Mouse (Mus musculus) stomach, embryonic 14.5 days (tissue): Measurements from ENCODE around the gene Tmigd3. TPM values are rescaled to one million over a fixed set of nuclear protein-coding genes. Genes with fewer than 3 reads are reported as not detected.

Source experiments
- ATAC-seq: fragments of 200-750 bp; cut with Nextera tagmentation; 2 replicates; pipeline ENCODE4 v1.8.0; 2017; ENCODE audit warnings: low read depth, moderate TSS enrichment; ENCODE audit not compliant: insufficient number of reproducible peaks, insufficient read depth, low FRiP score
- H3K27ac ChIP-seq: fragments of 300-500 bp; sonication (generic); 2 replicates; pipeline ENCODE4 v1.5.1; 2014; ENCODE audit warnings: mild to moderate bottlenecking, low read length, moderate library complexity, mixed read lengths
- H3K27me3 ChIP-seq: fragments of 300-500 bp; sonication (generic); 2 replicates; pipeline ENCODE4 v1.6.1; 2014; ENCODE audit warnings: low read length, control low read depth, mixed read lengths; ENCODE audit not compliant: control insufficient read depth, insufficient read depth
- H3K36me3 ChIP-seq: fragments of 300-500 bp; sonication (generic); 2 replicates; pipeline ENCODE4 v1.6.1; 2014; ENCODE audit warnings: mild to moderate bottlenecking, control low read depth, low read length, moderate library complexity, mixed read lengths; ENCODE audit not compliant: control insufficient read depth, insufficient read depth
- H3K4me1 ChIP-seq: fragments of 300-500 bp; sonication (generic); 2 replicates; pipeline ENCODE4 v1.6.1; 2014; ENCODE audit warnings: low read length, control low read depth, mixed read lengths; ENCODE audit not compliant: control insufficient read depth, insufficient read depth
- H3K4me2 ChIP-seq: fragments of 300-500 bp; sonication (generic); replicated peaks from 2 replicates; pipeline ENCODE4 v1.6.1; 2014; ENCODE audit warnings: low read depth, low read length, control low read depth
- H3K4me3 ChIP-seq: fragments of 300-500 bp; sonication (generic); 2 replicates; pipeline ENCODE4 v1.5.1; 2014; ENCODE audit warnings: low read depth, low read length, control low read depth
- H3K9ac ChIP-seq: fragments of 300-500 bp; sonication (generic); replicated peaks from 2 replicates; pipeline ENCODE4 v1.6.1; 2014; ENCODE audit warnings: low read depth, mild to moderate bottlenecking, control low read depth, low read length, moderate library complexity, mixed read lengths
- H3K9me3 ChIP-seq: fragments of 300-500 bp; sonication (generic); 2 replicates; pipeline ENCODE4 v1.6.1; 2016; ENCODE audit warnings: low read depth, low read length, control low read depth; ENCODE audit not compliant: control insufficient read depth
- WGBS: fragments of 180-500 bp; shearing (Covaris S2); extraction: QIAGEN DNeasy Blood & Tissue Kit; methylation state at CpG from one replicate; pipeline ENCODE4 v1.1.7; 2014; 5-methylcytosine and 5-hydroxymethylcytosine counted together
- polyA plus RNA-seq: library from polyadenylated mRNA; unstranded; fragments of >200 nt; fragmentation: Nextera tagmentation; extraction: Ambion mirVana; gene quantifications from 2 replicates; pipeline ENCODE4 v1.2.1, GENCODE M21; 2014

Gene Tmigd3
- polyA plus RNA-seq, 1 experiment from 2014 or later, result not detected

GRCm38 (mm10) chr3:105877919-105878318 lies 7.2 kb downstream of the Tmigd3 start:
- Histone ChIP-seq H3K9me3 (no peaks in the 10 kb centered on the region), H3K36me3 (no peaks in the 10 kb centered on the region), H3K4me2 (no peak overlapping the region), H3K27me3 (no peaks in the 10 kb centered on the region), H3K4me3 (no peak overlapping the region), H3K4me1 (no peaks in the 10 kb centered on the region), H3K9ac (no peak overlapping the region), H3K27ac (no peak overlapping the region)
- no peak for ATAC-seq
- 62% methylated on average over 2 of the region's 2 CpGs for WGBS

GRCm38 (mm10) chr3:105878751-105879150 lies 8.0 kb downstream of the Tmigd3 start:
- no peaks in the 10 kb centered on the region for H3K9me3 ChIP-seq
- no peak overlapping the region for H3K4me2 ChIP-seq
- no peak overlapping the region for H3K9ac ChIP-seq
- H3K4me3 ChIP-seq, result no peak overlapping the region
- no peaks in the 10 kb centered on the region for H3K4me1 ChIP-seq
- H3K27me3 ChIP-seq, result no peaks in the 10 kb centered on the region
- ATAC-seq, result no peak
- H3K27ac ChIP-seq, result no peak overlapping the region
- 85% methylated on average over 8 of the region's 8 CpGs for WGBS
- no peaks in the 10 kb centered on the region for H3K36me3 ChIP-seq

GRCm38 (mm10) chr3:105880419-105880818 lies 9.7 kb downstream of the Tmigd3 start:
- no peak for ATAC-seq
- H3K27me3 ChIP-seq, result no peaks in the 10 kb centered on the region

GRCm38 (mm10) chr3:105882105-105882504 lies 11.4 kb downstream of the Tmigd3 start:
- no peaks in the 10 kb centered on the region for H3K36me3 ChIP-seq
- H3K4me3 ChIP-seq, result no peak overlapping the region
- H3K27me3 ChIP-seq, result no peaks in the 10 kb centered on the region
- 84% methylated on average over 7 of the region's 7 CpGs for WGBS
- H3K9me3 ChIP-seq, result no peaks in the 10 kb centered on the region
- H3K4me2 ChIP-seq, result no peak overlapping the region
- no peak overlapping the region for H3K27ac ChIP-seq
- ATAC-seq, result no peak
- no peak overlapping the region for H3K9ac ChIP-seq
- H3K4me1 ChIP-seq, result no peaks in the 10 kb centered on the region

More at GRCm38 (mm10) chr3:105880419-105880818, 9.7 kb downstream of the Tmigd3 start:
- Histone ChIP-seq H3K4me1 (no peaks in the 10 kb centered on the region), H3K4me3 (no peak overlapping the region), H3K36me3 (no peaks in the 10 kb centered on the region), H3K27ac (no peak overlapping the region), H3K4me2 (no peak overlapping the region), H3K9me3 (no peaks in the 10 kb centered on the region), H3K9ac (no peak overlapping the region)
- WGBS, result 56% methylated on average over 3 of the region's 3 CpGs

GRCm38 (mm10) chr3:105883111-105883510 lies 12.4 kb downstream of the Tmigd3 start:
- Histone ChIP-seq H3K27me3 (no peaks in the 10 kb centered on the region), H3K4me3 (no peak overlapping the region), H3K36me3 (no peaks in the 10 kb centered on the region), H3K9ac (no peak overlapping the region), H3K27ac (no peak overlapping the region), H3K4me1 (no peaks in the 10 kb centered on the region), H3K9me3 (no peaks in the 10 kb centered on the region), H3K4me2 (no peak overlapping the region)
- 88% methylated on average over 2 of the region's 2 CpGs for WGBS
- ATAC-seq, result no peak

GRCm38 (mm10) chr3:105888961-105889360 lies 18.3 kb downstream of the Tmigd3 start:
- Histone ChIP-seq H3K9me3 (no peaks in the 10 kb centered on the region), H3K9ac (no peak overlapping the region), H3K4me1 (peaks cover 9% of the 10 kb centered on the region; the same call in 1 of the 2 replicates), H3K36me3 (no peaks in the 10 kb centered on the region), H3K27ac (no peak overlapping the region), H3K27me3 (no peaks in the 10 kb centered on the region), H3K4me3 (no peak overlapping the region), H3K4me2 (no peak overlapping the region)
- no peak for ATAC-seq
- 77% methylated on average over 3 of the region's 3 CpGs for WGBS

GRCm38 (mm10) chr3:105890220-105890619 lies 19.5 kb downstream of the Tmigd3 start:
- peaks cover 22% of the 10 kb centered on the region for H3K4me1 ChIP-seq
- no peak overlapping the region for H3K4me3 ChIP-seq
- no peak for ATAC-seq
- no peak overlapping the region for H3K4me2 ChIP-seq
- no peaks in the 10 kb centered on the region for H3K36me3 ChIP-seq
- H3K27me3 ChIP-seq, result no peaks in the 10 kb centered on the region
- no peaks in the 10 kb centered on the region for H3K9me3 ChIP-seq
- no peak overlapping the region for H3K27ac ChIP-seq
- no peak overlapping the region for H3K9ac ChIP-seq
- WGBS, result 66% methylated on average over 4 of the region's 4 CpGs

GRCm38 (mm10) chr3:105891141-105891540 lies 20.4 kb downstream of the Tmigd3 start:
- no peak overlapping the region for H3K4me3 ChIP-seq
- 65% methylated on average over 3 of the region's 3 CpGs for WGBS
- no peak overlapping the region for H3K4me2 ChIP-seq
- H3K9me3 ChIP-seq, result no peaks in the 10 kb centered on the region
- H3K27me3 ChIP-seq, result no peaks in the 10 kb centered on the region
- no peak overlapping the region for H3K9ac ChIP-seq
- no peak for ATAC-seq
- peaks cover 22% of the 10 kb centered on the region for H3K4me1 ChIP-seq
- H3K36me3 ChIP-seq, result no peaks in the 10 kb centered on the region
- H3K27ac ChIP-seq, result peak overlapping the region; percentile 10; the same call in 1 of the 2 replicates
